Mouse (Mus musculus) heart, adult 11 months (tissue): ENCODE data around the gene Mettl22.

ENCODE experiments used
- DNase-seq: peaks from one replicate; pipeline ENCODE4 v3.0.0; 2022

Gene Mettl22

DNA sequence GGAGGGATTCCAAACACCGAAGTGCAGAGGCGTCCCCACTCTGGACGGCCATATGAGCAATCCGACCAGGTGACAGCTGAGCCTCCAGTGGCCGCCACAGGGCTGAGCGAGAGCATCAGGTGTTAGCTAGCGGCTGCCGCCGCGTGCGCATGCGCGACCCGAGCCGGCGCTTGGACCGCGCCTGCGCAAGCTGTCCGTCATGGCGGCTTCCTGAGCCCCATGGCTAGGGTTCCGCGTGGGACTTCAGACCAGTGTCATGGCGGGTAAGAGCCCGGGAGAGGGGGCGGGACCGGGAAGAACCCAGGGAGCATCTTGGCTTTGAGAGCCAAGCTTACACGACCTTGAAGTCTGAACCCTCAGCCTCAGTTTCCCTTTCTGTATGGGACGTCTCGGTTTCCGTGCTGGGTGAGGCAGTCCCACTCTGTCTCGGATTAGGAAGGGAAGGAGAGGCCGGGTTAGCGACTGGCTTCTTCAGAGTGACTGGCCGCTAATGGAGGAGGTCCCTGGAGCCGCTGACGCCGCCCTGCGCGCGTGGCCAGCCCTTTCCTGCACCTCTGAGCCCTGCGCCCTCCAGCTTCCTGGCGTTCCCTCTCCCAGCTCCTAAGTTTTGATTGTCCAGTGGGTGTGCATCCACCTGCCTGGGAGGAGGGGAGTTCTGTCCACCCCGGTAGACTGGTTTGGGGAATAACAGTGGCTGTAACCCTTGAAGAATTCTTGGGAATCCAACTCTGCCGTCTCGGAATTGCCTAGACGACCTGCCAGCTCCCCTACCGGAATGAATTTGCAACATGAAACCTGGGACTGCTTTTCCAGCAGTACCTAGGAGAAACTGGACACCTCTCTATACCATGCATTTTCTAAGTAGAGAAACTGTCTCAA lies at the start of gene Mettl22:
Gene Mettl22, plus strand, starts transcription at position 186 of the 879 bp plus-strand sequence.
- DNase-seq, result peak; percentile 99

DNA sequence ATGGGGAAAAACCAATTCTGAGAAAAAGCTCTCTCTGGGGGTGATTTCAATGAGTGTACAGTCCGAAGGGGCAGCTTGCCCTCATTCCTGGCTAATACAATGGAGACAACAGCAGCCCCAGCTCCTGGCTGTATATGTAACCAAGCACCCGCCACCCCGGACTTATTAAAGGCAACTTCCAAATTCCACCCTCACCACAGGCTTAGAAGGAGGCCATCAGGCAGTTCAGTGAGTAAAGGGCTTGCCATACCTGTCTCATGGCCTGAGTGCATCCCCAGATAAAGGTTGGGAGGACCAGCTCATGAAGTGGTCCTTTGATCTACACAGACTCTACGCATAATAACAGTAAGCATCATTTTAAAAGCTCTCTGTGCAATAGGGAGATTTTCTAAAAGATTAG lies 49.7 kb upstream of the Mettl22 start:
- peak; percentile 83 for DNase-seq

DNA sequence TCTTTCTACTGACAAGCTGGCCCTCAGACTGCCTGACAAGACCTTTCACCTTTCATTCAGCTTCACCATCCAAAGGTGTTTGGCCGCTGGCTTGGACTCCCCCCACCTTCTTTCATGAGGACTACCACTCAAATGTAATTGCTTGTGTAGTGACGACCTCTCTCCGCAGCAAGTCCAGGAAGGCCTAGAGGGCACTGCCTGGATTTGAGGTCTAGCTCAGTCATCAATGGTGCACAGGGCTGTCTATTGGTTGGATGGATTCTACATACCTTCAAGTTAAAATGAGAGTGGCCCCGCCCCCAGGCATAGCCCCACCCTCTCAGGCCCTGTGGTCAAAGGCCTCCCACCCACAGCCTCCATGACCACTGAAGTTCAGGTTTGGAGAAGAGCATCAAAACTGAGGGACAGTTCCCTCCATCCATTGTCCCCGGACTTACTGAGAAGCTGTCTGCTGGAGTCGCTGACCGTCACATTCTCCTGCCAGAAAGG lies 46.9 kb upstream of the Mettl22 start:
- peak; percentile 72 for DNase-seq

DNA sequence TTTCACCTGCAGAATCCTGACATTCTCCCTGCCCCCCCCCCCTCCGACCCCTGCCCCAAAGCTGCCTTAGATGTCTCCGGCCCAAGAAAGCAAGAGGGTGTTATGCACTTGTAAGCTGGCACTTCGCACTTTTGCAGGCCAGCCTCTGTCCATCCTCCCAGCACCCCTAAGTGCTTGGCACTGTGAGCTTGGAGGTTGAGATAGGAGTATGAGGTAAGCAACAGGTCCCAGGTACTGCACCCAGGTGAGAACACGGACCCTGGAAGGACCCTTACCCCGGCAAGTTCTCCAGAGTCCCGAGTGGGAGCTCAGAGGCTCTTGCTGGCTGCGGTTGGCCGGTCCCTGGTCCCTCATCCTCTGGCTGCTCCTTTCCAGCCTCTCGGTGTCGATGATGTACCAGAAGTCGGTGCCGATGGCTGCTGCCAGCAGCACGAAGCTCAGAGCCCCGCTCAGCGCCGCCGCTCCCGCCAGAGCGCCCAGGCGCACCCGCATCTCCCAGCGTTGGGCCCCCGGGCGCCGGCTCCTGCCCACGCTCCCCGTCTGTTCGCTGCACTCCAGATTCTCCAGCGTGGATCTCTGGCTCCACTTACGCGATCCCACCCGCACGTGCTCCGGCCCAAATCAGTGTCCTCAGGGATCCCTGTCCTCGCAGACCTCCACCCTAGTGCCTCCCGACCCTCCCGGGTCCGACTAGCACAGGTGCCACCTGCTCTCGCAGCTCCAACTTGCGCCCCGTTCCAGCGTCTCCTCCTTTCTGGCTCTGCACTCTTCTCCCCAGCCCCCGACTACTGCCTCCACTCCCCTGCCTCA lies 46.2 kb upstream of the Mettl22 start:
- peak; percentile 80 for DNase-seq

DNA sequence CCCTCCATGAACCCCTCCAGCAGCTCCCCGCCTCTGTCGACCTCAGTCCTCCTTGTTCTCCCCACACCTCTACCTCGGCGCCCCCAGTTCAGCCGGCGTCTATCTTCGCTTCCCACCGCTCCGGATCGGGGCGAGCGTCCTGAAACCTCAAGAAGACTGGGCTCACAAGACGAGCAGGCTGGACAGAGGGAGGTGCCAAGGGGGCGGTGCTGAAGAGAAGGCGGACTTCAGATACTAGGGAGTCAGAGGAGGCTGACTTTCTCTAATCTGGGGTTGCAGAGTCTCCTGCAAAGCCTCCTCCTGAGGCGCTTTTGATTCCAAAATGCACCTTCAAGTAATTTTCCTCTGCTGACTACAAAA lies 45.6 kb upstream of the Mettl22 start, which contains the start of gene Tmem114:
Gene Tmem114, minus strand, starts transcription at position 166 of the 360 bp plus-strand sequence.
- DNase-seq, result peak; percentile 86

DNA sequence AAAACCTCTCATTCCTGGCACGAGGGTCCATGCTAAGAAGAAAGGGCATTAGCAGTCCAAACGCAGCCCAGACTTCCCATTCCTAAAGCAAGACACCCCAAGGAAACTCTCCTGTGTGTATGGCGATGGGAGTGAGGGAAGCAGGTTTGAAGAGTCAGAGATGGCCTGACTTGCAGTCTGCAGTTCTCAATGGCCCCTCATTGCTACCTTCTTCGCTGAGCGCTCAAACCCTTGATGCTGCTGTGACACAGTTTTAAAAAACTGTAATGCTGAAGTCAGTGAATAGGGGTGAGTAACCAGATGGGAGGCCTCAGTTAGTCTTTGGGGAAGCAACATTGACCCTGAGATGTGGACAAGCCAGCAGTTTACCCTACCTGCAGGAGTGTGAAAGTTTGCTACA lies 44.9 kb upstream of the Mettl22 start:
- peak; percentile 72 for DNase-seq

DNA sequence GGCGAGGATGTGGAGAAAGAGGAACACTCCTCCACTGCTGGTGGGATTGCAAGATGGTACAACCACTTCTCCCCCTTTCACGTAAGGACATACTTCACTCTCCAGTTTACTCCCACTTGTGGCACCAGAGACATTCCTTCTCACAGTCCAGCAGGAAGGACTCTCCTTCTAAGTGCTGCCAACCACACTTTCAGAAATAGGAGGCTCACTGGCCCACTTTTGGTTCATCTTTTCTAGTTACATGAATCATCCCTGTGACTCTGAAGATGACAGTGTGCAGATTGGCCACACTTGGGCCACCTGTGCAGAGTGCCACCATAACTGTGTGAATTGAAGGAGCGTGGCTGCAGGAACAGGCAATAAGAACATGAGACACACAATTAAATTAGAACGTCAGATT lies 41.1 kb upstream of the Mettl22 start:
- peak; percentile 59 for DNase-seq

DNA sequence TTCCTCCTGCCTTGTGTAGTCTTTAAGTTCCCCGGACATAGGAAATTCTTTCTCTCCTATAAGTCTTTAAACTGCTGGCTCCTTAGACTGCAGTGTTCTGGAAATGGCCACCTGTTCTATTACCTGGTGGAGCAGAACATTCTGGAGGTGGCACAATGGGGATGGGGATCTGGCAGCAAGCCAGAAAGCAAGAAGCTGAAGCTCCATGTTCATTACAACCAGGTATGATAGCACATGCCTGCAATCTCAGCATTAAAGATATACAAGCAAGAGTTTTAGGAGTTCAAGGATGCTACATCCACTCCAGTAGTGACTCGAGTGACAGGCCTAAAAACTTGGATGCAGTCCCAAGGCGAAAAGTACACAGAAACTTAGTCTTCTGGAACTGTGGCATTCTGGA lies 38.0 kb upstream of the Mettl22 start:
- peak; percentile 53 for DNase-seq

DNA sequence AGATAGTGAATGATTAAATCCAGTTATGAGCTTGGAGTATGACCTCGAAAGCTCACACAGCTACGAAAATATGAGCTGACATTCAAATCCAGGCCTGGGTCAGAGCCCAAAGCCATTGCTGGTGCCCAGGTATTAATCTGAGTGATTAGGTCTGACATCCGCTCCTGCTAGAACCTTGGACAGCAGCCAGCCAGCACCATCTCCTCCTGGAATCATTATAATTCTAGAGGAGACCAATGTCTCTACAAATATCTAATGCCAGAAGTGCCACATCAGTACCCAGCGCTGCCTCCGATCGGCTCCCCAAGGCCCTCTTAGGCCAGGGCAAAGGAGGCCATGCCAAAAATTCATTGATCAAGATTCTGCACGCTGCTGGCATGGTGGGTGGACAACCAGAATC lies 25.7 kb upstream of the Mettl22 start:
- peak; percentile 56 for DNase-seq

DNA sequence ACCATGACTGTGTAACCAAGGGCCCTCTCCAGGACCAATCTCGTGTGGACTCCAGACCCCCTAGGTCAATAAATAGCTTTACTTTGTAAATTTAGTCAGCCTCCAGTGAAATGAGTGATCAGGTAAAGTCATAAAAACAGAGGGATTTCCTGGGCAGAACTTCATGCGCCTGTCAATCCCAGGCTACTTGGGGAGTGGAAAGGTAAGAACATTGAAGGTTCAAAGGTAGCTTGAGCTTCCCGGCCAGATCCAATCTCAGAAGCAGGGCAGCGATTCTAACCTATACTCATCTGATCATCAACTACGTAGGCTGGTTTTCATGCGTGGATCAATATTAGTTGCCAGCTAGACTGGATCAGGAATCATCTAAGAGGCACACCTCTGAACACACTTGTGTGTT lies 24.3 kb upstream of the Mettl22 start:
- DNase-seq, result peak; percentile 73

DNA sequence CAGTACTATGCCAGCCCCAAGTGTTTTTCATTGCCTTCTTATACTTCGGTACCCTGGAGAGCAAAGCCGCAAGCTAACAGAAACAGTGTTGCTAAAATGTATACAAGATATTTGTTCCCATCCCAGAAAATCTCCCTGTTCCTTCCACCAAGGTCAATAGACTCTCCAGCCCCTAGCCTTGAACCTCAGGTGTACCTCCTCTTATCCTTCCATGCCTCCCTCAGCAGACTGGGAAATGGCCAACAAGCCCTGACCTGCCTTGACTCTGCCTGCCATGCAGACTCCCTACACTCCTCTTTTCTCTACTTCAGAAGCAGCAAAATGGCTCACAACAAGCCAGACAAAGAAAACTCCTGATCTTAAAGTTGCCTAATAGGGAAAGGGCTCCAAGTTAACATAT lies 17.3 kb upstream of the Mettl22 start:
- no peak for DNase-seq

DNA sequence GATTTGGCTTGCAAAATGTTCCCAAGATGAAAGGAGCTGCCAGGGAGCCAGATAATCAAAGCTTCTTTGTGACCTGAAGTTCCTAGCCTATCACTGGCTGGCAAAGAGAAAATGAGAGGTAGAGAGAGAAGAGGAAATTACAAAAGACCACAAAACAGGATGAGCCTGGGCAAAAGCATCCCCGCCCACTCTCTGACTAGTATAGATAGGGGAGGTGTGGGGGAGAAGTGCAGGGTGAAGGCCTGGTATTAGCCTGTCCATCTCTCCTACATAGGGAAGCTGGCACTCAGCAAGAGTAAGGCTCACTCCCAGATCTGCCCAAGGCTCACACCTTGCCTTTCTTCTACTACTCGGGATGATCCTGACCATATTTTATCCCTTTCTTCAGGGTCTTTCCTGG lies 15.4 kb upstream of the Mettl22 start:
- peak; percentile 61 for DNase-seq

DNA sequence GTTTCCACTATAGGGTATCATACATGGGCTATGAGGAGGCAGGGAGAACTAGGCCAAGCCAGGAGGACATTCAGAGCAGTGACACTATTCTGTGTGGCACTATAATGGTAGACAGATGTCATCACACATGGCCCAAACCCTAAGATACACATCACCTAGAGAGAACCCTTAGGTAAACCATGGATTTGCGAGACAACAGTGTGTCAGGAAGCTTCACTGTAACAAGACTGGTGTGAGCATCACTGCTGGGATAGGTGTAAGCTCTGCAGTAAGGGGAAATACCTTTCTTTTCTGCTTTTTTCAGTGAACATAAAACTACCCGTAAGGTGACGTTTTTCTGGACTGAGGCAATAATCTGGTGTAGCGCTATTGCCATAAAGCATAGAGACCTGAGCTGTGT lies 12.2 kb upstream of the Mettl22 start:
- peak; percentile 64 for DNase-seq

DNA sequence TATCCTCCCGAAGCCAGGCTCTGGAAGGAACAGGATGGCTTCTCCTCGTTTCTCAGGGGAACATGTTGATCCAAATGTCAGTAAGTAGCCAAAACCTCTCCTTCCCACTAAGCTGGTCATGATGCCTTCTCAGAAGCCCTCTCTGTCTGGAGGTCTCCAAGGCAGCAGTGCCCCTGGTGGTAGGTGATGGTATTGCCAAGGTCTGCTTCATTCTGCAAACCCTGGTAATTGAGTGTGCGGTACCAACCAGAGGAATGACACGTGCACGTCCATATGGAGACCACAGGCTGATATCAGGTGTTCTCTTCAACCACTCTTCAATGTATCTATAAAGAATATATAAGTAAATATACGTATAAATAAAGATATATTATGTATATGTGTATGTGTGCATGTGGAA lies 11.5 kb upstream of the Mettl22 start:
- DNase-seq, result peak; percentile 82

DNA sequence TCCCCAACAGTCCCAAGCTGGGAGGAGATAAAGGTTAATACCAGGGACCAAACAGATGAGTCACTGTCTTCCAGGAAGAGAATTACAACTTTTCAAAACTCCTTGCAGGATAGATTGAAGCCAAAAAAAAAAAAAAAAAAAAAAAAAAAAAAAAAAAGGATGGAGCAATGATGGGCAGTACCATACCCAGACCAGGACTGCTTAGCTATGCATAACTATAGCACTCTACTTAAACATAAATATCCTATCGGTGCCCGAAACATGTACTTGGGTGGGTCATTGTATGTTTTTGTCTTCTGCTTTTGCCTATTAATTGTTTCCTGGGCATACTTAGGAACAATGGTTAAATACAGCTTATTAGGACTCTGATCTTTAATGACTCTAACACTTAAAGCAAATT lies 456 bp upstream of the Mettl22 start:
- no peak for DNase-seq

DNA sequence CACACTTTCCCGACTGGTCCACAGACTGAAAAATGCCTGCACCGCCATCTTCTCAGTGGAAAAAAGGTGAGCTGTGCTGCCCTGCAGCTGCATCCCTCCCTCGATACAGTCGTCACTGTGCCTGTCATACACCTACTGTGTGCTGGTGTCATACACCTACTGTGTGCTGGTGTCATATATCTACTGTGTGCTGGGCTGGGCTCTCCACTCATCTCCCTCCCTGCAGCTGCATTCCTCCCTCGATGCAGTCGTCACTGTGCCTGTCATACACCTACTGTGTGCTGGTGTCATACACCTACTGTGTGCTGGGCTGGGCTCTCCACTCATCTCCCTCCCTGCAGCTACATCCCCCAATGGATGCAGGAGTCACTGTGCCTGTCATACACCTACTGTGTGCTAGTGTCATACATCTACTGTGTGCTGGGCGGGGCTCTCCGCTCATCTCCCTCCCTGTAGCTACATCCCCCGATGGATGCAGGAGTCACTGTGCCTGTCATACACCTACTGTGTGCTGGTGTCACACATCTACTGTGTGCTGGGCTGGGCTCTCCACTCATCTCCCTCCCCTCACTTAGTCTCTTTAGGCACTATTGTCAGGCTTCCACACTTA lies 16.9 kb downstream of the Mettl22 start:
- DNase-seq, result no peak

DNA sequence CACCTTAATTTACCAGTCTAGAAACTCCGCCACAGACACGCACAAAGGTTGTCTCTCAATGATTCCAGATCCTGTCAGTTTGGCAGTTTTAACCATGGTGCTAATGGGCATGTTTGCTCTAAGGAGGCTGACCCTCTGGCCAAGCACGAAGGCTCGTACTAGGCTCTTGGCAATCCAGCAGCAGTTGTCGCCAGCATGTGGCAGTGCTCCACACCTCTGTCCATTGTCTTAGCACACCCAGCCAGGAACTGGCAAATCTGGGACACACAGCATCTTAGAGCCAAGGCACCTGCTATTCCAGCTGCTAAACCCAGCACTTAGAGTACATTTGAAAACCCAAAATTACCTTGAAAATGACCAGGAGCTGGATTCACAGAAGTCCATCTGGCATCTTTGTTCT lies 18.8 kb downstream of the Mettl22 start:
- no peak for DNase-seq

DNA sequence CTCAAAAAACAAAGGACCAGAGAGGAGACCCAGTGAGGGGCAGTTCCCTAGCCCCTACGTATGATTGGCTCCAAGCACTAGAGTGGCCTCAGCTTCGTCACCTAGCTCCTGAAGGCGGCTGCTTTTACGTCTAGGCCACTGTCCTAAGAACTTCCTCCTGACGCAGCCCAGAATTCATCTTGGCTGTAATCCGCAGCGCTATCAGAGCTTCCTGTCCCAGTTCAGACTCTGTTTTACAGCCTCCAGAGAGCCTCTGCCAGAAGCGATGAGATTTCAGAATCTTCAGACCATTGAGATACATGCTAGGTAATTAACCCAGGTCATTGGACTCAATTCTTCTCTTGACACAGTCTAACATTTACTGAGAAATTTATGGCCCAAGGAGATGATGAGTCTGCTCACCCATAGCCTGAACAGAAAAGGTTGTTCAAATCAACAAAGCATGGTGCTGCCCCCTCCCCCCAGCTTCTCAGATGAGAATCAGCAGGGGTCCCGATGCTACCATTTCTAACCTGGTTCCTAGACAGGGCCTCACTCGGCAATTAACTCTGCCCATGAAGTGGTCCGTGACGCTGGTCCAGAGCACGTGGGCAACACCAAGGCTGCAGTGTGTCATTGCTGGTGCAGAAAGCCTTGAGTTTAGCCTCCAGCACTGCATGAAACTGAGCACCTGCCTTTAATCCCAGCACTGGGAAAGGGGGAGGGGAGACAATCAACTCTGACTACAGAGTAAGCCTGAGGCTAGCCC lies 21.3 kb downstream of the Mettl22 start:
- DNase-seq, result no peak

DNA sequence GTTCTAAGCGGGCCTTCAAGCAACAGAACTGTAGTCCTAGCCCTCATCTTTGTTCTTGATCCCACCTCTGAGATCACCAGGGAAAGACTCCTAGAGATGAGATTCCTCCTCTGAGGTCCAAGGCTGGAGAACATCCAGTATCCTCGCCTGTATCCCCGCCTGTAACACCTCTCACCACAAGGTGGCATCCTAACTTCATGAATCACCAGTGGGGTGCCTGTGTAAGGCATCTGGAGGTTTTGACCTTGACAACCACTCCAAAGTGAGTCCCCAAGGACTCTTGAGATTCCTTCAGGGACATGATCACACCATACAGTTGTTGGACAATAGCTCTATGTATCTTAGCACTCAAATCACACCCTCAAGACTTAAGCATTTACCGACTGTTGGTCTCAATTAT lies 23.7 kb downstream of the Mettl22 start:
- DNase-seq, result no peak

DNA sequence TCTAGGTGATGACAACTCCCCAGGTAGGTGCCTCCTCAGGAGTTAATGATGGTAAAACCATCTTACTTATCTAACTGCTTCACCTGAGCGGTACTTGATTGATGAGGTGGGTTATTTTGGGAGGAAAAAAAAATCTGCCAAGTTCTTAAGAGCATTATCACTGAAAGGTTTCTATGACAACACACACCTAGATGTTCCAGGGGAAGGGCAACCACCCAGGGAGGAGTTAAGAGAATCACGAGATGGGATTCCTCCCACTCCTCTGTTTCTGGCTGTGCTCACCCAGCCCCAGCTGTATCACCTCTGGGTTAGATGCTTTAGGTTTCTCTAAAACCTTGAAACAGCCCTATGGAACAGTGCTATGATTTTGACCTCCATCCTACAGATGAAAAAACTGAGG lies 26.4 kb downstream of the Mettl22 start:
- DNase-seq, result no peak

DNA sequence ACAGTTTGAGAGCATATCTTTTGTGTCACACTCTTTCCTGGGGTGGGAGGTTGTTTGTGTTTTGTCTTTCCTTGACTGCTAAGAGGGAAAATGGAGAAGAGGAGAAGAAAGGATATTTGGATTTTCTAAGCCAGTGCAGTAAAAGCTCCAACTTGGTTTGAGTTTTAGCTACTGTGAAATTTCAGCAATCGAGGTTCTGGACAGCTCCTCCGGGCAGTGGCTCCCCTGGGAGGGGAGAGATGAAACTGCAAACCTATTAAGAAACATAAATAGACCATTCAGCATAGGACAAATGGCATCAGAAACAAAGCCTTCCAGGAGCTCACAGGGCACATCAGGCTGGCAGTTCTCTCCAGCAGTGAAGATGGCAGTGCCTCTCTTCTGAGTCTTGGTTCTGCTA lies 33.7 kb downstream of the Mettl22 start:
- no peak for DNase-seq

DNA sequence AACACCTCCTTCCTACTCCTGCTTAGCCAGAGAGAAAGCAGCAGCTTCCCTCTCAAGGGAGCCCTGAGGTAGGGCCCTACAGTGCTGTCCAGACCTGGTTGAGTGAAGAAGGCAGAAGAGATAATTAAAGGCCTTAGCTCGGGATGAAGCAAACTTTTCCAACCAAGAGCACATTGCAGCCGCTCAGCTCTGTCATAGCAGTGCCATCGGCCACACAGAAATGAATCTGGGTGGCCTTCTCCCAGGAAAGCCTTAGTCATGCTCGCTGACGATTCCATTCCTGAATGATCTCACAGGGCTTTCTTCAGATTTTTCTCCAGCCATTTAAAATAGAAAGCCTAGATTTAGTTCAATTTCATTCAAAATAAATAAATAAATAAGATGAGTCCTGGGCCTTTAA lies 39.3 kb downstream of the Mettl22 start:
- DNase-seq, result no peak

DNA sequence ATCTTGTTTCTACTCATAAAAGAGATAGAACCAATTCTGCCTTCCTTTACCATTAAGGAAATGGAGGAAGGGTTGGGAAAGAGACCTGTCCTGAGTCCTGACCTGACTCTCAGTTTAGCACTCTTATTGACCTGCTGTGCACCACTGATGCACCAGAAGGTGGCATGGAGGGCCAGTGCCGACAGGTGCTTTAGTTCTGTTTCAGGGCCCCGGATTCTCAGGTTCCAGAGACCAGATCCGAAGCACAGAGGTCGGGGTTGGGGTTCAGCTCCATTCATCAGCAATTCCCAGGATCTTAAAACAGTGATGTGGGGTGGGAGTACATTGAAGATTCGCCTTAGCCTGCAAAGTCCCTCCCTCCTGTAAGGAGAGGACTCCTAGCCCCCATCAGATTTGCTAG lies 42.2 kb downstream of the Mettl22 start:
- DNase-seq, result no peak
